Mouse (Mus musculus) limb, embryonic 12.5 days (tissue): Measurements from ENCODE around the gene Rpgrip1. TPM values are rescaled to one million over a fixed set of nuclear protein-coding genes. Genes with fewer than 3 reads are reported as not detected.

Experiments used
- ATAC-seq: fragments of 200-750 bp; cut with Nextera tagmentation; 2 replicates; pipeline ENCODE4 v1.8.0; 2017; ENCODE audit warnings: low read depth, moderate TSS enrichment; ENCODE audit not compliant: insufficient number of reproducible peaks, insufficient read depth, low FRiP score, low TSS enrichment
- H3K27ac ChIP-seq: fragments of 300-500 bp; sonication (generic); 2 replicates; pipeline ENCODE4 v1.5.1; 2016; ENCODE audit warnings: mild to moderate bottlenecking, moderate library complexity
- H3K27me3 ChIP-seq: fragments of 300-500 bp; sonication (generic); 2 replicates; pipeline ENCODE4 v1.6.1; 2016; ENCODE audit warnings: mild to moderate bottlenecking, moderate library complexity
- H3K36me3 ChIP-seq: fragments of 300-500 bp; sonication (generic); 2 replicates; pipeline ENCODE4 v1.6.1; 2016; ENCODE audit warnings: mild to moderate bottlenecking, moderate library complexity
- H3K4me1 ChIP-seq: fragments of 300-500 bp; sonication (generic); replicated peaks from 2 replicates; pipeline ENCODE4 v1.6.1; 2016
- H3K4me2 ChIP-seq: fragments of 300-500 bp; sonication (generic); 2 replicates; pipeline ENCODE4 v1.6.1; 2016; ENCODE audit warnings: mild to moderate bottlenecking, moderate library complexity
- H3K4me3 ChIP-seq: fragments of 300-500 bp; sonication (generic); replicated peaks from 2 replicates; pipeline ENCODE4 v1.5.1; 2016; ENCODE audit warnings: mild to moderate bottlenecking
- H3K9ac ChIP-seq: fragments of 300-500 bp; sonication (generic); replicated peaks from 2 replicates; pipeline ENCODE4 v1.6.1; 2016; ENCODE audit warnings: mild to moderate bottlenecking, moderate library complexity
- H3K9me3 ChIP-seq: fragments of 300-500 bp; sonication (generic); 2 replicates; pipeline ENCODE4 v1.6.1; 2016; ENCODE audit warnings: mild to moderate bottlenecking, moderate library complexity
- WGBS: fragments of 180-500 bp; shearing (Covaris S2); methylation state at CpG from one replicate; pipeline ENCODE4 v1.1.7; 2016; 5-methylcytosine and 5-hydroxymethylcytosine counted together
- polyA plus RNA-seq: library from polyadenylated mRNA; unstranded; fragments of >200 nt; fragmentation: Nextera tagmentation; extraction: Ambion mirVana; gene quantifications from 2 replicates; pipeline ENCODE4 v1.2.1, GENCODE M21; 2016

The Rpgrip1 gene
- polyA plus RNA-seq, 1 experiment from 2014 or later: 84.1 TPM

DNA sequence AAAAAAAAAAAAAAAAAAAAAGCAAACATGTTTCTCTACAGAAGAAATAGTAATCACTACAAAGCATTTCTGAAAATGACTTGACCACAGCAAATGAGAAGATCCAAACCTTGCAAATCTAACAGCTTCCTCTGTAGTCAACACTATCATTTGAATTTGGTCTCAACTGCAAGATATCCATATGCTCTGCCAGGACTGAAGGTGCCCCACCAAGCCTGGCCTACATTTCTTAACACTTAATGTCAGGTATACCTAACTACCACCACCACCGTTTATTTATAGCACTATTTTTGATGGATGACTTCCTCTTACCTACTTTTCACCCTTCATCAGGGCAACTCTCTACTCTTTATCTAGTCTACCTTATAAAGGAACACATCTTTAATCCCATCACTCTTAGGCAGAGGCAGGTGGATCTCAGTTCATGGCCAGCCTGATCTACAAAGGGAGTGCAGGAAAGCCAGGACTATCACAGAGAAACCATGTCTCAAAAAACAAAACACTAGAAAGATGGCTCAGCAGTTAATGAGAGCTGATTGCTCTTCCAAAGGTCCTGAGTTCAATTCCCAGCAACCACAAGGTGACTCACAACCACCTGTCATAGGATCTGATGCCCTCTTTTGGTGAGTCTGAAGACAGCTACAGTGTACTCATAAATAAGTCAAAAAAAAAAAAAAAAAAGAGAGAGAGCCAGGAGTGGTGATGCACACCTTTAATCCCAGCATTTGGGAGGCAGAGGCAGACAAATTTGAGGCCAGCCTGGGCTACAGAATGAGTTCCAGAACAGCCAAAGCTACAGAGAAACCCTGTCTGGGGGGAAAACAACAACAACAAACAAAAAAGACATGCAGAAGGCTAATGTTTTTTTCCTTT, 9.0 kb upstream of the Rpgrip1 start:
- Histone ChIP-seq H3K4me2 (peak overlapping the region; percentile 63), H3K9ac (no peak overlapping the region), H3K27ac (no peak overlapping the region), H3K4me1 (peaks cover 22% of the 10 kb centered on the region), H3K27me3 (no peaks in the 10 kb centered on the region), H3K36me3 (peaks cover 20% of the 10 kb centered on the region), H3K4me3 (peak overlapping the region; percentile 93), H3K9me3 (no peaks in the 10 kb centered on the region)
- no peak for ATAC-seq
- 73% methylated on average over 1 of the region's 1 CpGs for WGBS

DNA sequence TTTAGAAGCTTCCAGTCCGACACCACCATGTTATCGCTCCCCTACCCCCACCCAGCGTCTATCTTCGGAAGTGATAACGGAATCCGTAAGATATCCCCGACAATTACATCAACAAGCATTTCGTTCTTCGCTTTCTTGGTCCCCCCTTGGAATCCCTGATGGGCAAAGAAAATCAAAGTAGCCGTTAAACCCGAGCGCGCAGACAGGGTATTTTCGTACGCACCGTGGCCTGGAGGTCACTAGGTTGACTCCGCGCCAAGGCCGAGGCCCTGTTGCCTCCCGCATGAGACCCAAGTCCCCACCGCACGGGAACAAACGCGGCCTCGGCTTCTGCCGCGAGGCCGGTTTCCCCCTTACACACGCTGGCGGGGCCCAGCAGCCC, 7.0 kb upstream of the Rpgrip1 start:
- H3K27ac ChIP-seq: peak overlapping the region; percentile 95
- WGBS: under 1% methylated on average over 30 of the region's 30 CpGs
- H3K4me3 ChIP-seq: peak overlapping the region; percentile 93
- H3K36me3 ChIP-seq: peaks cover 12% of the 10 kb centered on the region
- no peaks in the 10 kb centered on the region for H3K27me3 ChIP-seq
- ATAC-seq: no peak
- no peaks in the 10 kb centered on the region for H3K9me3 ChIP-seq
- peak overlapping the region; percentile 99 for H3K9ac ChIP-seq
- H3K4me2 ChIP-seq: peak overlapping the region; percentile 63
- peaks cover 24% of the 10 kb centered on the region for H3K4me1 ChIP-seq

DNA sequence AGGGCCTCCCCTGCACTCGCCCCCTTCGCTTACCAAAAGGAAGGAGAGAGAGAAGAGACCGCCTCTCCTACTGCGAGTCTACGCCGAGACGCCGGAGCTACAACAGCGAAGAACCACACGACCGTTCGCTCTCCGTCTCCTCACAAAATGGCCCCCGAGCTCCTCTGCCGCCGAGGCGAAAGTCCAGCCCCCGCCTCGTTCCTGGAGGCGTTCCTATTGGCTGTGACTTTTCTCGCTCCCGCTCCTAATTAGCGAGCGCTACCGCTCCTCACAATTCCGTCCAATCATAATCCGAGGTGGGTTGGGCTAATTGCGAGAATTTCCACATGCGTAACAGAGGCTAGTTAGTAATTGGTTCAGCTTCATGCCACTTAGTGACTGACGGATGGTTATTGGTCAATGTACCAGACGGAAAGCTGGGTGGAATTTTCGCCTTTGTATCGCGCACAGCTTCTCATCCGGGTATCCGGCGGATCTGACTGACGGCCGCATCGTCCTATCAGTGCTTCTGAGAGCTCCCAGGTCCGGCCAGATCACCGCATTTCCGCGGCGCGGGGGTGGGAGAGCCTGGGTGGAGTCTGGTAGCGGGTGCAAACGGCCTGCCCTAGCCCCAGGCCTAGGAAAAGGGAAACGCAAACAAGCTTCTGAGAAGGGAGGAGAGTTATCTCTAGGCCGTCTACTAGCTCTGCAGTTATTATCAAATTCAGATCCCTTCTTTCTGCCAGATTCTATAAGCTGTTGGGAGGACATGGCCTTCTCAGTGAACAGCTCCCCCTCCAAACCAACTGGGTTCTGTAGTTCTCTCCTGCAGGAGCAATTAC, 6.4 kb upstream of the Rpgrip1 start, which contains the start of gene Hnrnpc:
Hnrnpc (minus strand) TSS at position 173 of the 821 bp plus-strand sequence.
- H3K36me3 ChIP-seq: peaks cover 12% of the 10 kb centered on the region
- H3K4me3 ChIP-seq: peak within 1 kb of the TSS; percentile 93
- peak within 1 kb of the TSS; percentile 99 for H3K9ac ChIP-seq
- H3K4me2 ChIP-seq: peak within 1 kb of the TSS; percentile 63
- H3K27me3 ChIP-seq: no peaks in the 10 kb centered on the region
- H3K9me3 ChIP-seq: no peaks in the 10 kb centered on the region
- H3K27ac ChIP-seq: peak within 1 kb of the TSS; percentile 95
- under 1% methylated on average over 50 of the region's 50 CpGs for WGBS
- peaks cover 24% of the 10 kb centered on the region for H3K4me1 ChIP-seq
- ATAC-seq: peak; percentile 99

DNA sequence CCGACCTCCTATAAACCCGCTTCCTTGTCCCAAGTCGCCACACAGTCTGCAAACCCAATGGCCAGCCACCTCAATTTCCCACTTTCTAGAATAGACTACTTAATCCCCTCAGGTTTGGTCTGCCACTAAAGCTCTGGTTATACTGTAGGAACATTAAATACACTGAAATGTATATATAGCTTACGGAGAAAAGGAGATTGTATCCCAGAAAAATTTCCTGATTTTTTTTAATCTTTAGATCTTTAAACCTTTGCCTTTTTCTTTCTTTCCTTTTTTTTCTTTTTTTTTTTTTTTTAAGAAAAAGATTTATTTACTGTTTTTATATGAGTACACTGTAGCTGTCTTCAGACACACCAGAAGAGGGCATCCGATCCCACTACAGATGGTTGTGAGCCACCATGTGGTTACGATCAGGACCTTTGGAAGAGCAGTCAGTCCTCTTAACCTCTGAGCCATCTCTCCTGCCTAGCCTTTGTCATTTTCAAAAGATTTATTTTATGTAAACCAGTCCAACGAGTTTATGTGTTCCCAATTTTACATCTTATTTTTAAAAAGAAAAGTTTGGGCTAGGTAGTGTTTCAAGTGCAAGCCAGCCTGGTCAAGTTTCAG, 5.7 kb upstream of the Rpgrip1 start:
- H3K9me3 ChIP-seq: no peaks in the 10 kb centered on the region
- peak overlapping the region; percentile 42 for H3K9ac ChIP-seq
- WGBS: 34% methylated on average over 7 of the region's 7 CpGs
- no peaks in the 10 kb centered on the region for H3K27me3 ChIP-seq
- peak overlapping the region; percentile 90 for H3K27ac ChIP-seq
- peak; percentile 11; the same call in 1 of the 2 replicates for ATAC-seq
- peak overlapping the region; percentile 58 for H3K4me2 ChIP-seq
- peak overlapping the region; percentile 33 for H3K4me3 ChIP-seq
- H3K4me1 ChIP-seq: peaks cover 21% of the 10 kb centered on the region
- peaks cover 12% of the 10 kb centered on the region for H3K36me3 ChIP-seq

DNA sequence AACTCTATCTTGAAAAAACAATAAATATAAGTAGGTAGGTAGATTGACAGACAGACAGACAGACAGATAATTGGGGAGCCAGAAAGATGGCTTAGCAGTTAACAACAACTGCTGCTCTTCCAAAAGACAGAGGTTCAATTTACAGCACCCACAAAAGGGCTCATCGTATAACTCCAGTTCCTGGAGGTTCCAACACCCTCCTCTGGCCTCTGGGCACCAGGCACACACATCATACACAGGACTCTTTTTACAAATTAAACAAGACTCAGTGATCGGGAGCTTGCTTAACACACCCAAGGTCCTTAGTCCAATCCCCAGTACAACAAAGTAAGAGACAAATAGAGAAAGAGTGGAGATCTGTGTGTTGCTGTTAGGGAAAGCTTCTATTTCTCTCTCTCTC, 5.2 kb upstream of the Rpgrip1 start:
- Histone ChIP-seq H3K4me3 (no peak overlapping the region), H3K9ac (no peak overlapping the region), H3K4me1 (peaks cover 18% of the 10 kb centered on the region), H3K27me3 (no peaks in the 10 kb centered on the region), H3K9me3 (no peaks in the 10 kb centered on the region), H3K27ac (0 out of 2 replicates have a peak overlapping the region, but pooled peaks have one; percentile 37), H3K36me3 (peaks cover 12% of the 10 kb centered on the region), H3K4me2 (no peak overlapping the region)
- no peak for ATAC-seq
- 53% methylated on average over 2 of the region's 2 CpGs for WGBS

DNA sequence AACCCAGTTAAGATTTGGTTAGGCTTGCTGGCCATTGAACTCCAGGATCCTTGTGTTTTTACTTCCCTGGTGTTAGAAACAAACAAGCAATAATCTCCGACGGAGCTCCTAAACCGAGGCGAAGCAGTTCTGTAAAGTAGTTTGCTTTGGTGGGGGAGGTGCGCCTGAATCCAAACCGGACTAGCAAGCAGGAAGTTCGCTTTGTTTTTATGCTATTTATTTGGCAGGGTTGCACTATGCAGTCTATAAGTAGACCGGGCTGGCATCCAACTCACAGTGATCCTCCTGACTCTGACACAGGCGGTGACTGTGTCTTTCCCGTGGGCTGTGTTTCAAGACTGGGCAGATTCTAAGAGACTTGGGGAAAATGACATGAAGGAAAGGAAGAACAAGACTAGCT, 3.8 kb upstream of the Rpgrip1 start:
- ATAC-seq: no peak
- 25% methylated on average over 10 of the region's 10 CpGs for WGBS
- Histone ChIP-seq H3K9ac (no peak overlapping the region), H3K9me3 (no peaks in the 10 kb centered on the region), H3K4me3 (no peak overlapping the region), H3K36me3 (peaks cover 7% of the 10 kb centered on the region), H3K4me1 (0 out of 2 replicates have a peak, but pooled peaks cover 10% of the 10 kb centered on the region), H3K27ac (peak overlapping the region; percentile 74), H3K27me3 (no peaks in the 10 kb centered on the region), H3K4me2 (peak overlapping the region; percentile 26)

DNA sequence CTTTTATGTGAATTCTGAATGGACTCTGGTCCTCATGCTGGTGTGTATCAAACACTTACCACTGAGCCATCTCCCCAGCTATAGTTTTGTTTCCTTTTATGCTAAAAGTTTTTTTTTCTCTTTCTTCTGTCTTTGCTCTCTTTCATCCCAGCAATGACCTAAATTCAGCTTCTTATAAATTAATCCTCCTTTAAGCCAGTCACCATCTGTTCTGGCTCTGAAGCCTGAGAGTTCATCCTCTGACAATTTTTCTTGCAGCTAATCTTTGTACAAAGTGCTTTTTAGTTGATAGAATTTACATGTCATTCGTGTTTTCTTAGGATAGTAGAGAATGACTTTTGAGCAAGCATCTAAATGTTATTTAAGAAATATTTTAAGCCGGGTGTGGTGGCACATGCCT, 2.5 kb upstream of the Rpgrip1 start:
- Histone ChIP-seq H3K9me3 (no peaks in the 10 kb centered on the region), H3K4me3 (no peak overlapping the region), H3K4me1 (0 out of 2 replicates have a peak, but pooled peaks cover 5% of the 10 kb centered on the region), H3K9ac (no peak overlapping the region), H3K27me3 (no peaks in the 10 kb centered on the region), H3K27ac (no peak overlapping the region), H3K4me2 (no peak overlapping the region), H3K36me3 (no peaks in the 10 kb centered on the region)
- 80% methylated on average over 2 of the region's 2 CpGs for WGBS
- no peak for ATAC-seq

DNA sequence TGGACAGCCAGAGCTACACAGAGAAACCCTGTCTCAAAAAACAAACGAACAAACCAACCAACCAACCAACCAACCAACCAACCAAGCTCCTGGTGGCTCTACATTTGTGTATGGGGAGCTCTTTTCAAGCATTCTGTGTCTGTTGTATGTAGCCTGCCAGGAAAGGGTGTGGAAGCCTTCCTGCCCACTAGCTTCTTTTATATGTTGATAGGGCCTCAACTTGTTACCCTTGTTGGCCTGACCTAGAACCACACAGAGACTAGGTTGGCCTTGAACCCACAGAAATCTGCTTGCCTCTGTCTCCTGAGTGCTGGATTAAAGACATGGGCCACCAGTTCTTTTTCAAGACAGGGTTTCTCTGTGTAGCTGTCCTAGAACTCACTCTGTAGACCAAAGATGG, 3.6 kb downstream of the Rpgrip1 start:
- H3K4me3 ChIP-seq: no peak overlapping the region
- 72% methylated on average over 1 of the region's 1 CpGs for WGBS
- H3K36me3 ChIP-seq: no peaks in the 10 kb centered on the region
- no peaks in the 10 kb centered on the region for H3K9me3 ChIP-seq
- H3K27ac ChIP-seq: no peak overlapping the region
- no peak overlapping the region for H3K4me2 ChIP-seq
- peaks cover 6% of the 10 kb centered on the region; the same call in 1 of the 2 replicates for H3K4me1 ChIP-seq
- ATAC-seq: no peak
- H3K27me3 ChIP-seq: no peaks in the 10 kb centered on the region
- H3K9ac ChIP-seq: no peak overlapping the region

DNA sequence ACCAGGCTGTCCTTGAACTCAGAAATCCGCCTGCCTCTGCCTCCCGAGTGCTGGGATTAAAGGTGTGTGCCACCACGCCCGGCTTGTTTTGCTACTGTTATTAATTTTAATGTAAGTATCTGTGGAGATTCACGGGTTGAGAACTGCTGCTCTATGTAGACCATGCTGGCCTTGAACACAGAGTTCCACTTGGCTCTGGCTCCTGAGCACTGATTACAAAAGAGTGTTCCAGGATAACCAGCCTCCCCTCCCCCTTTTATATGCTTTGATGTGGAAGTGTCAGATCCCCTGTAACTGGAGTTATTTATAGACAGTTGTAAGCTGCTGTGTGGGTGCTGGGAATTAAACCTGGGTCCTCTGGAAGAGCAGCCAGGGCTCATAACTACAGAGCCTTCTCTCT, 6.7 kb downstream of the Rpgrip1 start:
- Histone ChIP-seq H3K27me3 (no peaks in the 10 kb centered on the region; the same call in 1 of the 2 replicates), H3K36me3 (no peaks in the 10 kb centered on the region), H3K4me1 (peaks cover 9% of the 10 kb centered on the region), H3K27ac (no peak overlapping the region), H3K9ac (no peak overlapping the region), H3K9me3 (no peaks in the 10 kb centered on the region), H3K4me3 (no peak overlapping the region), H3K4me2 (no peak overlapping the region)
- ATAC-seq: no peak
- WGBS: 90% methylated on average over 5 of the region's 5 CpGs

DNA sequence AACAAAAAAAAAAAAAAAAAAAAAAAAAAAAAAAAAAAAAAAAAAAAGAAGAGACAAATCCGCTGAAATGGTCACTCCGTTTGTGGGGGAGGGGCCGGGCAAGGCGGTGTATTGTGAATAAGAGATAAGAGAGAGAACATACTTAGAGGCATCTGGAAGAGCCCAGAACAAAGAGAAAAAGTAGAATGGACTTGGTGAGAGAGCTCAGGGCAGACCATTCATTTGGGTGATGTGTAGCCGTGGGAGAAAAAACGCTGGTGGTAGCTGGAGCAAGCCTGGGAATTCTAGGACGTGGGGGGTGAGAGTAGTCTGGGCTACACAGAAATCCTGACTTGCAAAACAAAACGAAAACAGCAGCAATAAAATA, 7.9 kb downstream of the Rpgrip1 start:
- Histone ChIP-seq H3K27me3 (no peaks in the 10 kb centered on the region; the same call in 1 of the 2 replicates), H3K27ac (peak overlapping the region; percentile 93), H3K9ac (no peak overlapping the region), H3K4me1 (peaks cover 9% of the 10 kb centered on the region), H3K36me3 (no peaks in the 10 kb centered on the region), H3K4me3 (peak overlapping the region; percentile 56), H3K9me3 (no peaks in the 10 kb centered on the region), H3K4me2 (peak overlapping the region; percentile 91)
- 29% methylated on average over 8 of the region's 8 CpGs for WGBS
- ATAC-seq: peak; percentile 8; the same call in 1 of the 2 replicates
